Mouse (Mus musculus): Measurements from ENCODE around the gene Zfp866. TPM values are rescaled to one million over a fixed set of nuclear protein-coding genes. Genes with fewer than 3 reads are reported as not detected.

Zfp866 gene
- polyA plus RNA-seq, 1 experiment from 2014 or later: 37.4 TPM

DNA sequence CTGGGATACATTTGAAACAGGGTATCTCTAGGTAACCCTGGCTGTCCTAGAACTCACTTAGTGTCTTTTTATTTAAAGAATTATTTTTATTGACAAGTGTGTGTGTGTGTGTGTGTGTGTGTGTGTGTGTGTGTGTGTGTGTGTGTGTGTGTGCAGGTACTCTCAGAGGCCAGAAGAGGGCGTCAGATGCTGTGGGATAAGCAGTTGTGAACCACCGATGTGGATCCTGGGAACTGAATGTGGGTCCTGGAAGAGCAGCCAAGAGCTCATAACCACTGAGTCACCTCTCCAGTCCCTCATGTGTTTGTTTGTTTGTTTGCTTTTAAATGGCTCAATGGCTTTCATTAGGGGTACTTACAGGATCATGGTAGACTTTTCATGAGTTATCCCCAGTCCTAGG, 23.9 kb upstream of the Zfp866 start:
- ATAC-seq: no peak
- Histone ChIP-seq H3K27me3 (replicated peaks; ENCODE audit: control insufficient read depth, insufficient read depth, low read length) (no peaks in the 10 kb centered on the region), H3K4me3 (ENCODE audit: low read depth, low read length) (no peak overlapping the region), H3K9me3 (replicated peaks; ENCODE audit: control insufficient read depth, low read length) (no peaks in the 10 kb centered on the region), H3K9ac (ENCODE audit: low read length) (no peak overlapping the region), H3K27ac (ENCODE audit: low read depth, low read length) (no peak overlapping the region), H3K4me2 (ENCODE audit: low read length) (no peak overlapping the region), H3K4me1 (ENCODE audit: control insufficient read depth, insufficient read depth, low read length) (no peaks in the 10 kb centered on the region), H3K36me3 (ENCODE audit: control insufficient read depth, insufficient read depth, low read length) (peaks cover 59% of the 10 kb centered on the region)
- 88% methylated on average over 2 of the region's 2 CpGs for WGBS
- no peak for DNase-seq (ENCODE audit: low spot score)

DNA sequence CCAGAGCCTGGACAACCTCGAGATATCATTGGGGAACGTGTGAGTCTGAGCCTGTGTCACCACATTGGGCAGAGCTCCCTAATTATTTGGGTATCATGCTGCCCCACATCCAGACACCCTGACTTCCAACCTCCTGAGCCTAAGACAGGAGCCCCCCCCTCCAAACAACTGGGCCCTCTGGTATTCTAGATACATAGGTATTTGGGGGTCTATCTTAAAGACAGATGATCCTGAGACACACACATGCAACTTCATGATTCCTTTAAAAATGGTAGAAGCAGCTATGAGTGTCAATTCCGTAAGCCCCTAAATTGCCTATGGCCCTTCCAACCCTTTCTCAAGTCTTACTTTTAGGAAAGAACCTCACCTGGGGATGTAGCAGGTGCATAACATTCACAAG, 18.8 kb upstream of the Zfp866 start:
- H3K36me3 ChIP-seq (ENCODE audit: control insufficient read depth, insufficient read depth, low read length): peaks cover 62% of the 10 kb centered on the region
- no peak for DNase-seq (ENCODE audit: low spot score)
- 0 out of 2 replicates have a peak overlapping the region, but pooled peaks have one; percentile 14 for H3K9ac ChIP-seq (ENCODE audit: low read length)
- H3K27me3 ChIP-seq (replicated peaks; ENCODE audit: control insufficient read depth, insufficient read depth, low read length): no peaks in the 10 kb centered on the region
- H3K4me2 ChIP-seq (ENCODE audit: low read length): peak overlapping the region; percentile 60
- WGBS: 69% methylated on average over 3 of the region's 3 CpGs
- H3K4me3 ChIP-seq (ENCODE audit: low read depth, low read length): peak overlapping the region; percentile 43; the same call in 1 of the 2 replicates
- no peak overlapping the region; the same call in 1 of the 2 replicates for H3K27ac ChIP-seq (ENCODE audit: low read depth, low read length)
- no peak for ATAC-seq
- no peaks in the 10 kb centered on the region for H3K9me3 ChIP-seq (replicated peaks; ENCODE audit: control insufficient read depth, low read length)
- H3K4me1 ChIP-seq (ENCODE audit: control insufficient read depth, insufficient read depth, low read length): no peaks in the 10 kb centered on the region

DNA sequence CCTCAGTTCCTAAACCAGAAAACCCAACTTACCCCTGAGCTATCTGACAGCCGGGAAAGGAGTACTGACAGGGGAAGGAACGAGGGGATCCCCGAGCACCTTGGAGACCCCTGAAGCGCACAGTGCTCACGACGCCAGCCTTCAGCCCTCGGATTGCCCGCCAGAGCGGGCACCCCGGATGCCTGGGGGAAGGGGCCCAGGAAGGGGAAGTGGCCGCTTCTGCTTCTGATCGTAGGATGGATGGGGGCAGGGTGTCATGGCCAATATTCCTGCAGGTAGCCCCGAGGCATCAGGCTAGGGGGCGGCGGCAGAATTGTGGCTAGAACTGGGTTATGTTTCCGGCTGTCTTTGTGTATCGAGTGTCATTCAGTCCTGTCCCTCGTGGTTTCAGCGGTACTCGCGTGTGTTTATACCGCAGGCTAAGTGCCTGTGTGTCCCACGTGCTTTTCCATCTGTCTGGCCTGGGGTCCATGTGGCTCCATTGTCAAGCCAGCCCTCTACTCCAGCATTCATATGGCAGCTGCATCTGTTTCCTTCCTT, 18.0 kb upstream of the Zfp866 start:
- H3K36me3 ChIP-seq (ENCODE audit: control insufficient read depth, insufficient read depth, low read length): peaks cover 61% of the 10 kb centered on the region
- WGBS: 3% methylated on average over 23 of the region's 23 CpGs
- peak; percentile 72 for DNase-seq (ENCODE audit: low spot score)

DNA sequence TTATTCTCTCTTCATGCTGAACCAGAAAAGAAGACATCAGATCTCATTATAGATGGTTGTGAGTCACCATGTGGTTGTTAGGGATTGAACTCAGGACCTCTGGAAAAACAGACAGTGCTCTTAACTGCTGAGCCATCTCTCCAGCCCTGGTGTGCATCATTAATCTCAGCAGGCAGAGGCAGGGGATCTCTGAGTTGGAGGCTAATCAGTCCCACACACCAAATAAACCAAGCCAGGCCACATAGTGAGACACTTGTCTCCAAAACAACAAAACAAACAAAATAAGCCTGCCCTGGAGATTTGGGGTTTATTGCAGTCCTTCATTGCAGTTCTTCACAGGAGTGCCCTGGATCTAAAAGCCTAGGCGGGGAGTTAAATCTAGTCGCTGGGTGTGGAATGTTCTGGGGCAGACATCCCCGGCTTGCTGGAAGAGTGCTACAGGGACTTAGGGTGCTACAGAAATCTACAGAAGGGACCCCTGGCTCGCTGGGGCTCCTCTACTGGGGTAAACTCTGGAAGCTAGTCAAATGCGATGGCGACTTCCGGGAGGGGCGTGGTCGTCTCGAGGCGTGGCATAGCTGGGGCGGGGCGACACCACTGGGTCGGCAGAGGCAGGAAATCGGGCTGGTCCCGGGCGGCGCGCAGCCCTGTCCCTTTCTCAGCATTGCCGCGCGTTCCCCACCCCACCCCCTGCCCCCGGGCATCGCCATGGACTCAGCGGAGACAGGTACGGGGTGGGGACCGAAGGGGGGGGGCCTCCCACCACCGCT, 17.3 kb upstream of the Zfp866 start, which contains the start of gene Gmip:
TSS of gene Gmip (plus strand) at position 586 of the 770 bp plus-strand sequence.
- H3K27me3 ChIP-seq (replicated peaks; ENCODE audit: control insufficient read depth, insufficient read depth, low read length): no peaks in the 10 kb centered on the region
- peak within 1 kb of the TSS; percentile 60 for H3K4me2 ChIP-seq (ENCODE audit: low read length)
- WGBS: 6% methylated on average over 26 of the region's 28 CpGs
- DNase-seq (ENCODE audit: low spot score) (peak; percentile 72), ATAC-seq (peak; percentile 76)
- peak within 1 kb of the TSS; percentile 45; the same call in 1 of the 2 replicates for H3K27ac ChIP-seq (ENCODE audit: low read depth, low read length)
- no peaks in the 10 kb centered on the region for H3K9me3 ChIP-seq (replicated peaks; ENCODE audit: control insufficient read depth, low read length)
- peak within 1 kb of the TSS; percentile 43 for H3K4me3 ChIP-seq (ENCODE audit: low read depth, low read length)
- peaks cover 62% of the 10 kb centered on the region for H3K36me3 ChIP-seq (ENCODE audit: control insufficient read depth, insufficient read depth, low read length)
- peak within 1 kb of the TSS; percentile 57 for H3K9ac ChIP-seq (ENCODE audit: low read length)
- no peaks in the 10 kb centered on the region for H3K4me1 ChIP-seq (ENCODE audit: control insufficient read depth, insufficient read depth, low read length)

More for the DNA sequence above, 18.0 kb upstream of the Zfp866 start:
- Histone ChIP-seq H3K27ac (ENCODE audit: low read depth, low read length) (peak overlapping the region; percentile 45; the same call in 1 of the 2 replicates), H3K4me3 (ENCODE audit: low read depth, low read length) (peak overlapping the region; percentile 43), H3K27me3 (replicated peaks; ENCODE audit: control insufficient read depth, insufficient read depth, low read length) (no peaks in the 10 kb centered on the region), H3K4me1 (ENCODE audit: control insufficient read depth, insufficient read depth, low read length) (no peaks in the 10 kb centered on the region), H3K4me2 (ENCODE audit: low read length) (peak overlapping the region; percentile 60), H3K9ac (ENCODE audit: low read length) (peak overlapping the region; percentile 57), H3K9me3 (replicated peaks; ENCODE audit: control insufficient read depth, low read length) (no peaks in the 10 kb centered on the region)
- ATAC-seq: peak; percentile 80

DNA sequence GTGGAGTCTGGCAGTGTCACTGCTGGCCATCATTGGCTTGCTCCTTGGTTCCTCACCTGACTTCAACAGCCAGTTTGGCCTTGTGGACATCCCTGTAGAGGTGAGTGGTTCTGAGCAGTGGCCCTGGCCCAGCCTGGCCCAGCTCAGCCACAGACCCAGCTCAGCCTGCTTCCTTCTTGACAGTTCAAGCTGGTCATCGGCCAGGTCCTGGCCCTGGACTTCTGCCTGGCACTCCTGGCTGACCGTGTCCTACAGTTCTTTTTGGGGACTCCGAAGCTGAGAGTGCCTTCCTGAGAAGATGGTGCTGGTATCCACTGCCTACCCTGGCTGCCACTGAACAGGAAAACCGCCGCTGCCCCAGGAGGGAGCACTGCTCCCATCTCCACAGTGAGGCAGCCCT, 16.3 kb upstream of the Zfp866 start:
- WGBS: 94% methylated on average over 5 of the region's 5 CpGs
- ATAC-seq (no peak), DNase-seq (ENCODE audit: low spot score) (no peak)
- no peaks in the 10 kb centered on the region for H3K27me3 ChIP-seq (replicated peaks; ENCODE audit: control insufficient read depth, insufficient read depth, low read length)
- no peak overlapping the region for H3K9ac ChIP-seq (ENCODE audit: low read length)
- H3K36me3 ChIP-seq (ENCODE audit: control insufficient read depth, insufficient read depth, low read length): peaks cover 67% of the 10 kb centered on the region
- H3K9me3 ChIP-seq (replicated peaks; ENCODE audit: control insufficient read depth, low read length): no peaks in the 10 kb centered on the region
- no peak overlapping the region for H3K4me3 ChIP-seq (ENCODE audit: low read depth, low read length)
- H3K27ac ChIP-seq (ENCODE audit: low read depth, low read length): no peak overlapping the region
- no peaks in the 10 kb centered on the region for H3K4me1 ChIP-seq (ENCODE audit: control insufficient read depth, insufficient read depth, low read length)
- no peak overlapping the region for H3K4me2 ChIP-seq (ENCODE audit: low read length)

DNA sequence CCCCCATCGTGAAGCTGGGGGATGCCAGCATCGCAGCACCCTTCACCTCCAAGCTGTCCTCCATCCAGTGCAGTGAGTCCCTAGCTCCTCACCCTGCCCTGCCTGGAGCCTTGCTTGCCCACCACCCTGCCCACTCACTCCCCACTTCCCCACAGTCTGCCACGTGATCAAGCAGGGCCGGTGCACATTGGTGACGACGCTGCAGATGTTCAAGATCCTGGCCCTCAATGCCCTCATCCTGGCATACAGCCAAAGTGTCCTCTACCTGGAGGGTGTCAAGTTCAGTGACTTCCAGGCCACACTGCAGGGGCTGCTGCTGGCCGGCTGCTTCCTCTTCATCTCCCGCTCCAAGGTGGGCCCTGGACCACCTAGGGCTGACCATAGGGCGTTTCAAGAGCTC, 14.5 kb upstream of the Zfp866 start:
- DNase-seq (ENCODE audit: low spot score) (no peak), ATAC-seq (no peak)
- H3K27ac ChIP-seq (ENCODE audit: low read depth, low read length): no peak overlapping the region
- H3K36me3 ChIP-seq (ENCODE audit: control insufficient read depth, insufficient read depth, low read length): peaks cover 75% of the 10 kb centered on the region
- WGBS: 95% methylated on average over 9 of the region's 9 CpGs
- no peak overlapping the region for H3K4me3 ChIP-seq (ENCODE audit: low read depth, low read length)
- H3K9me3 ChIP-seq (replicated peaks; ENCODE audit: control insufficient read depth, low read length): no peaks in the 10 kb centered on the region
- no peaks in the 10 kb centered on the region for H3K27me3 ChIP-seq (replicated peaks; ENCODE audit: control insufficient read depth, insufficient read depth, low read length)
- no peaks in the 10 kb centered on the region for H3K4me1 ChIP-seq (ENCODE audit: control insufficient read depth, insufficient read depth, low read length)
- no peak overlapping the region for H3K9ac ChIP-seq (ENCODE audit: low read length)
- H3K4me2 ChIP-seq (ENCODE audit: low read length): no peak overlapping the region

DNA sequence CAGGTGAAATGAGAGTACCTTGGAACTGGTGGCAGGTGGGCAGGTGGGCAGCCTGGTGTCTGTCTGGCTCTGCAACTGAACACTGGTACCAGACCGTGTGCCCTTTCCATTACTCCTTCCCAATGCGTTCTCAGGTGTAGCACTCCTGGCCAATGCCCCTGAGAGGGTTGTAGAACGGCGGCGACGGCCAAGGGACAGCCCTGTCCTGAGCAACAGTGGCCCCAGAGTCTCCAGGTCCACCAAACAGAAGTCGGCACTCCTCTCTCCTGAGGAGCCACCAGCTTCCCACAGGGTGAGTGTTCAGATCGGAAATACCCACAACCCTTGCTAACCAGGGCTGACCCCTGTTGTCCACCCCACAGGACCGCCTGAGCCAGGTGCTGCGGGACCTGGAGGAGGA, 14.1 kb upstream of the Zfp866 start:
- Histone ChIP-seq H3K9me3 (replicated peaks; ENCODE audit: control insufficient read depth, low read length) (no peaks in the 10 kb centered on the region), H3K4me2 (ENCODE audit: low read length) (no peak overlapping the region), H3K27ac (ENCODE audit: low read depth, low read length) (no peak overlapping the region), H3K4me1 (ENCODE audit: control insufficient read depth, insufficient read depth, low read length) (no peaks in the 10 kb centered on the region), H3K27me3 (replicated peaks; ENCODE audit: control insufficient read depth, insufficient read depth, low read length) (no peaks in the 10 kb centered on the region), H3K4me3 (ENCODE audit: low read depth, low read length) (no peak overlapping the region), H3K9ac (ENCODE audit: low read length) (no peak overlapping the region), H3K36me3 (ENCODE audit: control insufficient read depth, insufficient read depth, low read length) (peaks cover 79% of the 10 kb centered on the region)
- no peak for ATAC-seq
- DNase-seq (ENCODE audit: low spot score): no peak
- 94% methylated on average over 10 of the region's 10 CpGs for WGBS

DNA sequence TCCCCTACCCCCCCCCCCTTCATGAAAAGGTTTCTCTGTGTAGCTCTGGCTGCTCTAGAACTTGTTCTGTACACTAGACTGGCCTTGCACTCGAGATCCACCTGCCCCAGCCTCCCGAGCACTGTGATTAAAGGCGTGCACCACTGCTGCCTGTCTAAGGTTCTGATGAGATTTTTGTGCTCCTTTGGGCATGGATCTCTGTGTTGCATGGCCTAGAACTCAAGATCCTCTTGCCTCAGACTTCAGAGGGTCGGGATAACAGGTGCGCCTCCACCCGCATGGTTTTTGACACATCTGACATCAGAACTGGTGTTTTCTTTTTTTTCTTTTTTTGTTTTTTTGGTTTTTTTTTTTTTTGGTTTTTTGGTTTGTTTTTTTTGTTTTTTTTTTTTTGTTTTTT, 13.6 kb upstream of the Zfp866 start:
- no peak for DNase-seq (ENCODE audit: low spot score)
- H3K27me3 ChIP-seq (replicated peaks; ENCODE audit: control insufficient read depth, insufficient read depth, low read length): no peaks in the 10 kb centered on the region
- 94% methylated on average over 6 of the region's 6 CpGs for WGBS
- no peak overlapping the region for H3K4me2 ChIP-seq (ENCODE audit: low read length)
- no peak overlapping the region for H3K27ac ChIP-seq (ENCODE audit: low read depth, low read length)
- no peaks in the 10 kb centered on the region for H3K4me1 ChIP-seq (ENCODE audit: control insufficient read depth, insufficient read depth, low read length)
- peaks cover 84% of the 10 kb centered on the region for H3K36me3 ChIP-seq (ENCODE audit: control insufficient read depth, insufficient read depth, low read length)
- no peak for ATAC-seq
- H3K9ac ChIP-seq (ENCODE audit: low read length): no peak overlapping the region
- no peak overlapping the region for H3K4me3 ChIP-seq (ENCODE audit: low read depth, low read length)
- no peaks in the 10 kb centered on the region for H3K9me3 ChIP-seq (replicated peaks; ENCODE audit: control insufficient read depth, low read length)

DNA sequence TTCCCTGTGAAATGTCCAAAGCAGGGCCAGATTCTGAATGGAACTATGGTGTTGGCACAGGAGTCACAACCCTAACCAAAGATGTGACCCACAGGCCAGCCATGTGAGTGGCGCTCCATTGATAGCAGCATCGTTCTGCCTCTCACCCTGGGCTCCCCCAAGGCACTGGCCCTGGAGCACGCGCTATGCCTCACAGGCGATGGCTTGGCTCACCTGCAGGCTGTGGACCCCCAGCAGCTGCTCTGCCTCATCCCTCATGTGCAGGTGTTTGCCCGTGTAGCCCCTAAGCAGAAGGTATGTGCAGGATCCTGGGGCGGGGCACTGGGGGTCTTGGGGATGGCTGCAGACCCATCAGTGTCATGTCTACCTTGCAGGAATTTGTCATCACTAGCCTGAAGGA, 12.4 kb upstream of the Zfp866 start:
- no peak overlapping the region for H3K4me3 ChIP-seq (ENCODE audit: low read depth, low read length)
- H3K9me3 ChIP-seq (replicated peaks; ENCODE audit: control insufficient read depth, low read length): no peaks in the 10 kb centered on the region
- H3K27me3 ChIP-seq (replicated peaks; ENCODE audit: control insufficient read depth, insufficient read depth, low read length): no peaks in the 10 kb centered on the region
- 95% methylated on average over 7 of the region's 7 CpGs for WGBS
- DNase-seq (ENCODE audit: low spot score) (no peak), ATAC-seq (no peak)
- H3K4me1 ChIP-seq (ENCODE audit: control insufficient read depth, insufficient read depth, low read length): no peaks in the 10 kb centered on the region
- H3K9ac ChIP-seq (ENCODE audit: low read length): no peak overlapping the region
- no peak overlapping the region for H3K4me2 ChIP-seq (ENCODE audit: low read length)
- H3K27ac ChIP-seq (ENCODE audit: low read depth, low read length): no peak overlapping the region
- H3K36me3 ChIP-seq (ENCODE audit: control insufficient read depth, insufficient read depth, low read length): peaks cover 96% of the 10 kb centered on the region
